Mouse (Mus musculus): Measurements from ENCODE around the gene Aanat. TPM values are rescaled to one million over a fixed set of nuclear protein-coding genes. Genes with fewer than 3 reads are reported as not detected.

The Aanat gene
- total and polyA plus RNA-seq, 3 experiments, result not detected

DNA sequence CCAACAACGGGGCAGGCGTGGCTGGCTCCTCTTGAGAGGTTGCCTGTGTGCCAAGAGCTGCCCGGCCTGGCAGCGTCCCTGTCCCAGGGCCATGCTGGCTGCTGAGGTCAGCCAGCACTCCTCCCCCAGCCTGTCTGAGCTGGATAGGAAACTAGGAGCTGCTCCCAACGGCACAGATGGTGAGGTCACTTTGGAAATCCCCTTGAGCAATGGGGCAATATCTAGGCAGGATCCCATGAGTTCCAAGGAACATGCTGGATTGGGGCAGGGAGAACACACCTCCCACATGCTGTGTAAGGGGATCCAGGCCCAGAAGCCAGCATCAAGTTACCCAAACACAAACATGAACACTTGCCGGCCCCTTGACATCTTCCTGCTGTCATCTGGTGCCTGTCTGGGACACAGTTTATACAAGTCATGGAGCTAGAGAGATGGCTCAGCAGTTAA is 35.0 kb downstream of the Aanat start:
- H3K36me3 ChIP-seq (replicated peaks in 1 of 2; ENCODE audit: control insufficient read depth in 1 of 2, insufficient read depth in 1 of 2, low read length in 1 of 2), result peaks cover 0 to 5% of the 10 kb centered on the region in 2 experiments
- no peaks in the 10 kb centered on the region for H3K27me3 ChIP-seq (replicated peaks)
- in situ Hi-C loops (cut with MboI; ENCODE audit: low pct_ligation_motif_present, low pct_unique_long_range_greater_than_20kb, low sequenced_read_pairs) (no loop called here), dilution Hi-C loops (cut with MboI; ENCODE audit: extremely low pct_ligation_motif_present, extremely low pct_unique_long_range_greater_than_20kb, low sequenced_read_pairs) (no loop called here)
- no peaks in the 10 kb centered on the region for H3K9me3 ChIP-seq (replicated peaks; ENCODE audit: low read length)
- H3K4me1 ChIP-seq (ENCODE audit: control insufficient read depth in 1 of 2, insufficient read depth in 2 of 2), result peaks cover 67 to 90% of the 10 kb centered on the region in 2 experiments
- TF ChIP-seq KAT2A (IDR thresholded peaks at IDR 0.05; ENCODE audit: insufficient replicate concordance, low read length) (no peak), JUN (IDR thresholded peaks at IDR 0.05; ENCODE audit: insufficient read depth, low read depth, low read length) (0 out of 2 replicates have a peak, but pooled peaks have one; percentile 6), TCF12 (IDR thresholded peaks at IDR 0.05; ENCODE audit: low read depth, low read length) (no peak), USF2 (conservative IDR thresholded peaks at IDR 0.05; ENCODE audit: low read depth, low read length) (no peak), EP300 (IDR thresholded peaks at IDR 0.05; ENCODE audit: low read length) (peak; percentile 33; the same call in 1 of the 2 replicates), MXI1 (IDR thresholded peaks at IDR 0.05; ENCODE audit: low read depth, low read length) (no peak), MAFK (IDR thresholded peaks at IDR 0.05; ENCODE audit: insufficient replicate concordance, low read length) (no peak), E2F4 (IDR thresholded peaks at IDR 0.05; ENCODE audit: insufficient replicate concordance, low read depth, low read length) (no peak)
- no peak overlapping the region for H3K9ac ChIP-seq (ENCODE audit: insufficient read depth, low read depth)
- H3K4me3 ChIP-seq (replicated peaks in 1 of 3; ENCODE audit: low read depth in 2 of 3, low read length in 2 of 3, poor library complexity in 1 of 3), result peak overlapping the region in 1 of 3 experiments; percentile 10
- no peak overlapping the region for H3K27ac ChIP-seq (ENCODE audit: insufficient read depth, low read depth)
- no peaks in the 10 kb centered on the region for H3K79me2 ChIP-seq (replicated peaks; ENCODE audit: control insufficient read depth, extremely low read depth, insufficient read depth, poor library complexity, severe bottlenecking)
- H3K4me2 ChIP-seq (ENCODE audit: insufficient read depth, low read depth, poor library complexity, severe bottlenecking), result peak overlapping the region; percentile 9; the same call in 1 of the 2 replicates
- no peak for DNase-seq (ENCODE audit: extremely low read depth)

GRCm38 (mm10) chr11:116623281-116624124 is 37.3 kb downstream of the Aanat start:
- H3K4me2 ChIP-seq (ENCODE audit: insufficient read depth, low read depth, poor library complexity, severe bottlenecking), result peak overlapping the region; percentile 93
- H3K4me1 ChIP-seq (ENCODE audit: control insufficient read depth in 1 of 2, insufficient read depth in 2 of 2), result peaks cover 52 to 86% of the 10 kb centered on the region in 2 experiments
- peak overlapping the region; percentile 76 to 93 (median 86) for H3K4me3 ChIP-seq (replicated peaks in 1 of 3; ENCODE audit: low read depth in 2 of 3, low read length in 2 of 3, poor library complexity in 1 of 3)
- no peaks in the 10 kb centered on the region for H3K27me3 ChIP-seq (replicated peaks)
- in situ Hi-C loops (cut with MboI; ENCODE audit: low pct_ligation_motif_present, low pct_unique_long_range_greater_than_20kb, low sequenced_read_pairs), result no loop called here
- dilution Hi-C loops (cut with MboI; ENCODE audit: extremely low pct_ligation_motif_present, extremely low pct_unique_long_range_greater_than_20kb, low sequenced_read_pairs), result no loop called here
- no peaks in the 10 kb centered on the region for H3K79me2 ChIP-seq (replicated peaks; ENCODE audit: control insufficient read depth, extremely low read depth, insufficient read depth, poor library complexity, severe bottlenecking)
- no peaks in the 10 kb centered on the region for H3K9me3 ChIP-seq (replicated peaks; ENCODE audit: low read length)
- no peak for DNase-seq (ENCODE audit: extremely low read depth)
- H3K27ac ChIP-seq (ENCODE audit: insufficient read depth, low read depth), result no peak overlapping the region
- peak overlapping the region; percentile 89 for H3K9ac ChIP-seq (ENCODE audit: insufficient read depth, low read depth)
- TF ChIP-seq JUN (IDR thresholded peaks at IDR 0.05; ENCODE audit: insufficient read depth, low read depth, low read length), result no peak
- TF ChIP-seq CTCF (conservative IDR thresholded peaks at IDR 0.05 in 1 of 2, IDR thresholded peaks at IDR 0.05 in 1 of 2; ENCODE audit: low read depth in 2 of 2, low read length in 2 of 2), result peak in 1 of 2 experiments; percentile 38; a peak in 2 of 4 replicates
- no peak for TF ChIP-seq ZMIZ1 (IDR thresholded peaks at IDR 0.05; ENCODE audit: low read depth, low read length)
- peak; percentile 4; the same call in 1 of the 2 replicates for TF ChIP-seq IRF4 (IDR thresholded peaks at IDR 0.05; ENCODE audit: low read depth, low read length)
- 0 out of 2 replicates have a peak, but pooled peaks have one; percentile 6 for TF ChIP-seq BHLHE40 (IDR thresholded peaks at IDR 0.05; ENCODE audit: low read depth, low read length)
- TF ChIP-seq CHD2 (IDR thresholded peaks at IDR 0.05; ENCODE audit: low read length), result peak; percentile 80
- peaks cover 0 to 5% of the 10 kb centered on the region in 2 experiments for H3K36me3 ChIP-seq (replicated peaks in 1 of 2; ENCODE audit: control insufficient read depth in 1 of 2, insufficient read depth in 1 of 2, low read length in 1 of 2)
